Mouse (Mus musculus) heart, postnatal 14 days (tissue): ENCODE measurements around the gene Crlf3. TPM values are rescaled to one million over a fixed set of nuclear protein-coding genes. Genes with fewer than 3 reads are reported as not detected.
"Not testable (repeated sequence)": the region's sequence is repeated elsewhere in the genome, so short reads cannot be mapped to it uniquely, and the experiment has no call there.

Source experiments
- DNase-seq, 2 experiments: peaks; one replicate each; pipeline ENCODE4 v3.0.0; 2021 to 2022
- intact Hi-C: fragments of 180-260 bp; cut with DNase I; formaldehyde crosslinking; loops from one replicate; pipeline ENCODE4 v1.15.1; 2025
- total RNA-seq, 2 experiments: library from RNA; stranded (reverse); gene quantifications; 2 replicates each; pipeline ENCODE4 v1.2.3; 2021

Gene Crlf3
- total RNA-seq, 2 experiments from 2014 or later: 16.1 to 16.9 TPM

- intact Hi-C loops: no loop called here
- no peak for DNase-seq
These were observed 8.4 kb downstream of the Crlf3 start for GRCm38 (mm10) chr11:80072365-80072764.

GRCm38 (mm10) chr11:80071039-80071438, 9.8 kb downstream of the Crlf3 start:
- no peak for DNase-seq
- intact Hi-C loops: no loop called here

- intact Hi-C loops: no loop called here
- DNase-seq: no peak
These were observed 11.0 kb downstream of the Crlf3 start for GRCm38 (mm10) chr11:80069815-80070214.

GRCm38 (mm10) chr11:80067558-80067957, 13.2 kb downstream of the Crlf3 start:
- intact Hi-C loops: no loop called here
- DNase-seq: no peak

GRCm38 (mm10) chr11:80066373-80066772, 14.4 kb downstream of the Crlf3 start:
- intact Hi-C loops, DNase-seq: not testable (repeated sequence)

GRCm38 (mm10) chr11:80062159-80062558, 18.6 kb downstream of the Crlf3 start:
- DNase-seq: peak; percentile 14 to 17
- intact Hi-C loops: no loop called here

GRCm38 (mm10) chr11:80056141-80056540, 24.6 kb downstream of the Crlf3 start:
- intact Hi-C loops: no loop called here
- DNase-seq: peak; percentile 11 to 45

GRCm38 (mm10) chr11:80054659-80055058, 26.1 kb downstream of the Crlf3 start:
- DNase-seq: no peak
- intact Hi-C loops: no loop called here

- intact Hi-C loops: no loop called here
- DNase-seq: no peak
These were observed 27.6 kb downstream of the Crlf3 start for GRCm38 (mm10) chr11:80053171-80053570.

- intact Hi-C loops: no loop called here
- DNase-seq: no peak
These were observed 28.3 kb downstream of the Crlf3 start for GRCm38 (mm10) chr11:80052456-80052855.

- intact Hi-C loops: no loop called here
- DNase-seq: peak in 1 of 2 experiments; percentile 33
These were observed 30.7 kb downstream of the Crlf3 start for GRCm38 (mm10) chr11:80050088-80050487.

GRCm38 (mm10) chr11:80046856-80047255, 33.9 kb downstream of the Crlf3 start:
- intact Hi-C loops: no loop called here
- no peak for DNase-seq

- no peak for DNase-seq
- intact Hi-C loops: loop anchor here (5.0 kb wide), 2 partner anchors 44 to 99 kb away; partner anchors contain the start of genes Atad5 and Tefm
These were observed 37.4 kb downstream of the Crlf3 start for GRCm38 (mm10) chr11:80043419-80043817.

- intact Hi-C loops: loop anchor here (5.0 kb wide), 2 partner anchors 44 to 99 kb away; partner anchors contain the start of genes Atad5 and Tefm
These were observed 38.0 kb downstream of the Crlf3 start for GRCm38 (mm10) chr11:80042615-80043418.

GRCm38 (mm10) chr11:80037495-80037894, 43.3 kb downstream of the Crlf3 start:
- intact Hi-C loops: no loop called here
- no peak for DNase-seq

More at GRCm38 (mm10) chr11:80042615-80043418, 38.0 kb downstream of the Crlf3 start:
- DNase-seq: peak; percentile 44 to 65

GRCm38 (mm10) chr11:80021306-80021705, 59.5 kb downstream of the Crlf3 start:
- DNase-seq: no peak
- intact Hi-C loops: no loop called here

- DNase-seq: no peak
- intact Hi-C loops: no loop called here
These were observed 61.0 kb downstream of the Crlf3 start for GRCm38 (mm10) chr11:80019792-80020191.

GRCm38 (mm10) chr11:80016533-80016932, 64.3 kb downstream of the Crlf3 start:
- DNase-seq, intact Hi-C loops: not testable (repeated sequence)
